Mouse (Mus musculus) small intestine, adult 2 months (tissue): ENCODE results near the gene Cygb.
"Not testable (repeated sequence)": the region's sequence is repeated elsewhere in the genome, so short reads cannot be mapped to it uniquely, and the experiment has no call there.

Experiments
- CTCF ChIP-seq: fragments of 200-500 bp; IDR thresholded peaks from 2 replicates; pipeline ENCODE4 v1.5.1; 2012; ENCODE audit warnings: low read depth, mild to moderate bottlenecking, control low read depth, inconsistent platforms, low read length, moderate library complexity, mixed read lengths; ENCODE audit not compliant: insufficient replicate concordance, insufficient read length; ENCODE audit errors: extremely low read depth
- POLR2A ChIP-seq: fragments of 200-500 bp; IDR thresholded peaks from 2 replicates; pipeline ENCODE4 v1.6.1; 2012; ENCODE audit warnings: low read depth, mild to moderate bottlenecking, control low read depth, inconsistent platforms, low read length, moderate library complexity

DNA sequence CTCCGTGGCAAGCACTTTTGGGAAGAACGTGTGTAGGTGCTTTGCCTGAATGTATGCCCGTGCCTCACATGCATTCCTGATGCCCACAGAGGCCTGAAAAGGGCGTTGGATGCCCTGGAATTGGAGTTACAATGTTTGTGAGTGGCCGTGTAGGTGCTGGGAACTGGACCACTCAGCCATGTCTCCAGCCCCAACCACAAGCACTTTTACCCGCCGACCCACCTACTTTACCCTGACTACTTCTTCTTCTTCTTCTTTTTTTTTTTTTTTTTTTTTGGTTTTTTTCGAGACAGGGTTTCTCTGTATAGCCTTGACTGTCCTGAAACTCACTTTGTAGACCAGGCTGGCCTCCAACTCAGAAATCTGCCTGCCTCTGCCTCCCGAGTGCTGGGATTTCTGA is 42.9 kb downstream of the Cygb start:
- TF ChIP-seq POLR2A, CTCF: not testable (repeated sequence)
